Mouse (Mus musculus) stomach, embryonic 14.5 days (tissue): ENCODE results near the gene Eif2ak1. TPM values are rescaled to one million over a fixed set of nuclear protein-coding genes. Genes with fewer than 3 reads are reported as not detected.
A peak's percentile ranks its signal among the peaks of the same experiment; 100 is the strongest.

ENCODE experiments used
- ATAC-seq: fragments of 200-750 bp; cut with Nextera tagmentation; 2 replicates; pipeline ENCODE4 v1.8.0; 2017; ENCODE audit warnings: low read depth, moderate TSS enrichment; ENCODE audit not compliant: insufficient number of reproducible peaks, insufficient read depth, low FRiP score
- H3K27ac ChIP-seq: fragments of 300-500 bp; sonication (generic); 2 replicates; pipeline ENCODE4 v1.5.1; 2014; ENCODE audit warnings: mild to moderate bottlenecking, low read length, moderate library complexity, mixed read lengths
- H3K27me3 ChIP-seq: fragments of 300-500 bp; sonication (generic); 2 replicates; pipeline ENCODE4 v1.6.1; 2014; ENCODE audit warnings: low read length, control low read depth, mixed read lengths; ENCODE audit not compliant: control insufficient read depth, insufficient read depth
- H3K36me3 ChIP-seq: fragments of 300-500 bp; sonication (generic); 2 replicates; pipeline ENCODE4 v1.6.1; 2014; ENCODE audit warnings: mild to moderate bottlenecking, control low read depth, low read length, moderate library complexity, mixed read lengths; ENCODE audit not compliant: control insufficient read depth, insufficient read depth
- H3K4me1 ChIP-seq: fragments of 300-500 bp; sonication (generic); 2 replicates; pipeline ENCODE4 v1.6.1; 2014; ENCODE audit warnings: low read length, control low read depth, mixed read lengths; ENCODE audit not compliant: control insufficient read depth, insufficient read depth
- H3K4me2 ChIP-seq: fragments of 300-500 bp; sonication (generic); replicated peaks from 2 replicates; pipeline ENCODE4 v1.6.1; 2014; ENCODE audit warnings: low read depth, low read length, control low read depth
- H3K4me3 ChIP-seq: fragments of 300-500 bp; sonication (generic); 2 replicates; pipeline ENCODE4 v1.5.1; 2014; ENCODE audit warnings: low read depth, low read length, control low read depth
- H3K9ac ChIP-seq: fragments of 300-500 bp; sonication (generic); replicated peaks from 2 replicates; pipeline ENCODE4 v1.6.1; 2014; ENCODE audit warnings: low read depth, mild to moderate bottlenecking, control low read depth, low read length, moderate library complexity, mixed read lengths
- H3K9me3 ChIP-seq: fragments of 300-500 bp; sonication (generic); 2 replicates; pipeline ENCODE4 v1.6.1; 2016; ENCODE audit warnings: low read depth, low read length, control low read depth; ENCODE audit not compliant: control insufficient read depth
- WGBS: fragments of 180-500 bp; shearing (Covaris S2); extraction: QIAGEN DNeasy Blood & Tissue Kit; methylation state at CpG from one replicate; pipeline ENCODE4 v1.1.7; 2014; 5-methylcytosine and 5-hydroxymethylcytosine counted together
- polyA plus RNA-seq: library from polyadenylated mRNA; unstranded; fragments of >200 nt; fragmentation: Nextera tagmentation; extraction: Ambion mirVana; gene quantifications from 2 replicates; pipeline ENCODE4 v1.2.1, GENCODE M21; 2014

The Eif2ak1 gene
- polyA plus RNA-seq, 1 experiment from 2014 or later: 34.4 TPM

DNA sequence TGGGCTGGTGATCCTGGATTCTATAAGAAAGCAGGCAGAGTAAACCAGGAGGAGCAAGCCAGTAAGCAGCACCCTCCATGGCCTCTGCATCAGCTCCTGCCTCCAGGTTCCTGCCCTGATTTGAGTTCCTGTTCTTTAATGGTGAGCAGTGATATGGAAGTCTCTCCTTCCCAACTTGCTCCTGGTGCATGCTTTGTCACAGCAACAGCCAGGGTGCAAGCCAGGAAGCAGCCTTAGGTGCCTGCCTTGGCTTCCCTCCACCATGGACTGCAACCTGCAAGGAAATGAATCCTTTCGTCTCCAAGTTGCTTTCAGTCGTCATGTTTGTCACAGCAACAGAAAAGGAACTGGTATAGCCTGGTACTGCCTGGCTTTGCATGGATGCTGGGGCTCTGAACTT, 3.0 kb upstream of the Eif2ak1 start:
- WGBS: 62% methylated on average over 2 of the region's 2 CpGs
- Histone ChIP-seq H3K4me1 (no peaks in the 10 kb centered on the region), H3K27me3 (no peaks in the 10 kb centered on the region), H3K9me3 (no peaks in the 10 kb centered on the region), H3K27ac (no peak overlapping the region), H3K9ac (no peak overlapping the region), H3K36me3 (no peaks in the 10 kb centered on the region), H3K4me3 (no peak overlapping the region), H3K4me2 (no peak overlapping the region)
- no peak for ATAC-seq

DNA sequence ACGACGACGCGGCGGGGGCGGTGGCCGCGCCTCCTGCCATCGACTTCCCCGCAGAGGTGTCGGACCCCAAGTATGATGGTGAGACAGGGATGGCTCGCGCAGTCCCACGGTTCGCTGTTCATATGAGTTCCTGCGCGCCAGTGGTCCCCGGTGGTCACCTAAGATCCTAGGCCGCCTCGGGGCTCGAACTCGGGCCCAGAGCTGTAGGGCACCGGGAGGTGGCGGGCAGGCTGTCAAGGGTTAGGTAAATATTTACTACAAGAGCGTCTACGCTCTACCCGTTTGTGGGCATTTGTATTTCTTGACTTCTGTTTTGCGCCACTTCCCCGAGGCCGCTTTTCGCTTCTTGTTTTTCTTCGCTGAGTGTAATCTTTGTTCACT, 333 bp downstream of the Eif2ak1 start:
- H3K36me3 ChIP-seq: no peaks in the 10 kb centered on the region
- no peak overlapping the region for H3K27ac ChIP-seq
- no peaks in the 10 kb centered on the region for H3K9me3 ChIP-seq
- H3K27me3 ChIP-seq: no peaks in the 10 kb centered on the region
- WGBS: under 1% methylated on average over 32 of the region's 32 CpGs
- H3K4me3 ChIP-seq: peak overlapping the region; percentile 78
- H3K4me2 ChIP-seq: peak overlapping the region; percentile 50
- H3K9ac ChIP-seq: peak overlapping the region; percentile 74
- peak; percentile 62; the same call in 1 of the 2 replicates for ATAC-seq
- H3K4me1 ChIP-seq: no peaks in the 10 kb centered on the region

DNA sequence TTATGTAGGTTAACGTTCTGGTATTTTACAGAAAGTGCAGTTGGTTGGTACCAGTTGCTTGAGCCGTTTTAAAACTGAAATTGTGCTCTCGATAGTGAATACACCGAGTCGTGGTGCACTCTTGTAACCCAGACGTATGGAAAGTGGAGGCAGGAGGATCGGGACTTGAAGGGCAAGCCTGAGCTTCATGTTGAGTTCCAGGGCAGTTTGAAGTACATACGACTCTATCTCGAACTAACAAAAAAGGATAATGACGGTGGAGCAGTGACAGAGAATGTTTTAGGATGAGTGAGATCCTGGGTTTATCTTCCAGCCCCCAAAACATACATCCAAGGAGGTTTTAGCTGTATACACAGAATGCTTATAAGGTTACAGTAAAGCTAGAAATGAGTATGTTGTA, 873 bp downstream of the Eif2ak1 start:
- 9% methylated on average over 10 of the region's 10 CpGs for WGBS

DNA sequence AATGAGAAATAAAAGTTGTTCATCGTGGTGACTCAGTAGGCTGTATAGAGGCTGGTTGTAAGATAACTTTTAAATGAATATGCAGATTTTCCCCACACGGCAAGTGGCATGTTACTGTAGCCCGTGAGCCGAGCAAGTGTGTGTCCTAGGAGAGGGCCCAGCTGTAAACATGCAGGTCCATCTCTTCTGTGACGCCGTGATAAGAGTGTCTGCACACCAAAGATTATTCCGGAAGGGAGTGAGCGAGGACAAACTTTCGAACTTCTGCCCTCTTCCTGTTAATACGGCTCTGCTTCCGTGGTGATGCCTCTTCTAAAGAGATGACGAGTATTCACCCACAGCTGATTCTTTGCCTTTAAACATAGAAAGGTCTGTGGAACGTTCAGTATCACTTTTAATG, 1.4 kb downstream of the Eif2ak1 start:
- no peaks in the 10 kb centered on the region for H3K4me1 ChIP-seq
- H3K9me3 ChIP-seq: no peaks in the 10 kb centered on the region
- no peak overlapping the region for H3K27ac ChIP-seq
- WGBS: 75% methylated on average over 13 of the region's 13 CpGs
- H3K9ac ChIP-seq: no peak overlapping the region
- peak overlapping the region; percentile 50 for H3K4me2 ChIP-seq
- peak; percentile 56; the same call in 1 of the 2 replicates for ATAC-seq
- no peaks in the 10 kb centered on the region for H3K36me3 ChIP-seq
- no peak overlapping the region for H3K4me3 ChIP-seq
- no peaks in the 10 kb centered on the region for H3K27me3 ChIP-seq

More for the DNA sequence above, 873 bp downstream of the Eif2ak1 start:
- Histone ChIP-seq H3K4me3 (peak overlapping the region; percentile 78), H3K4me2 (peak overlapping the region; percentile 50), H3K27ac (no peak overlapping the region), H3K4me1 (no peaks in the 10 kb centered on the region), H3K27me3 (no peaks in the 10 kb centered on the region), H3K9ac (peak overlapping the region; percentile 74), H3K36me3 (no peaks in the 10 kb centered on the region), H3K9me3 (no peaks in the 10 kb centered on the region)
- no peak for ATAC-seq

DNA sequence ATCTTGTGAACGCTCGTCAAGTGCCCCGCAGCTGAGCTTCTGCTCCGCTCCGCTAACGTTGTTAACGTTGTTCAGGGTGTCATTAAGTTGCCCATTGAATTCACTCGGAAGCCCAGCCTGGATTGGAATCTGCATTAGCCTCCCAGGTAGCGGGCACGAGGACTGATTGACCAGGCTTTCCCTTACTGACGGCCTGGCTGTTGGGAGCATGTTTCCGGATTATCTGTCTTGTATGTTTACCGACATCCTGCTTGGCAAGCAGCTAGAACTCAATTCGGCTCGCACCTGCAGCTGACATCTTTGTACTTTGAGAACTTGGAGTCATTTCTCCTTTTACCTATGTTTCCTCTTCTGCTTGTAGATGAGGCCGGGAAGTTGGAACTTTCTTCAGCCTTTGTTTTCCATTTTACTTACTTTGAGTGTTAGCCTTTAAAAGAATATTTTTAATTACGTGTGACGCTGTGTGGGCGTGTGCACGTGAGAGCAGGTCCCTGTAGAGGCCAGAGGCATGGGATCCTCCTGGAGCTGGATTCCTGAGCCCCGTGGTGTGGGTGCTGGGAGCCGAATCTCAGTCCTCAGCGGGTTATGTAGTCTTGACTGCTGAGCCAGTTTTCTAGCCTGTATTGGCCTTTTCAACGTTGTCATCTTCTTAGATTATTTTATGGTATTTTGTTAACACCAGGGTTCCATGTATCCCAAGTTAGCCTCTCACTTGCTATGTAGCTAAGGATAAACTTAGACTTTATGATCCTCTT, 2.5 kb downstream of the Eif2ak1 start:
- Histone ChIP-seq H3K36me3 (no peaks in the 10 kb centered on the region), H3K4me3 (no peak overlapping the region), H3K4me2 (no peak overlapping the region), H3K27me3 (no peaks in the 10 kb centered on the region), H3K9me3 (no peaks in the 10 kb centered on the region), H3K27ac (no peak overlapping the region), H3K9ac (no peak overlapping the region), H3K4me1 (no peaks in the 10 kb centered on the region)
- WGBS: 87% methylated on average over 24 of the region's 24 CpGs
- no peak for ATAC-seq

DNA sequence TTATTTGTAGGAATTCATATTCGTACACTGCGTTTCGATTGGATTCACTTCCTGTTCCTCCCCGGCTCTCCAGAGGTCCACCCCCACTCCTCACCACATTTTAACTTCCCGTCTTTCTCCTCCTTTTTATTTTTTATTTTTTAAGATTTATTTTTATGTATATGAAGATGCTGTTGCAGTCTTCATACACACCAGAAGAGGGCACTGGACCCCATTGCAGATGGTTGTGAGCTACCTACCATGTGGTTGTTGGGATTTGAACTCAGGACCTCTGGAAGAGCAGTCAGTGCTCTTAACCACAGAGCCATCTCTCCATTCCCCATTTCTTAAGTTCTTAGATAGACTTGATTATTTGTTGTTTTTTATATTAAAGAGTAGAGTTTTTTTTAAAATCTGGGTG, 3.2 kb downstream of the Eif2ak1 start:
- Histone ChIP-seq H3K4me1 (no peaks in the 10 kb centered on the region), H3K4me3 (no peak overlapping the region), H3K9me3 (no peaks in the 10 kb centered on the region), H3K27me3 (no peaks in the 10 kb centered on the region), H3K9ac (no peak overlapping the region), H3K4me2 (no peak overlapping the region), H3K27ac (no peak overlapping the region), H3K36me3 (no peaks in the 10 kb centered on the region)
- WGBS: 92% methylated on average over 5 of the region's 5 CpGs
- ATAC-seq: no peak

DNA sequence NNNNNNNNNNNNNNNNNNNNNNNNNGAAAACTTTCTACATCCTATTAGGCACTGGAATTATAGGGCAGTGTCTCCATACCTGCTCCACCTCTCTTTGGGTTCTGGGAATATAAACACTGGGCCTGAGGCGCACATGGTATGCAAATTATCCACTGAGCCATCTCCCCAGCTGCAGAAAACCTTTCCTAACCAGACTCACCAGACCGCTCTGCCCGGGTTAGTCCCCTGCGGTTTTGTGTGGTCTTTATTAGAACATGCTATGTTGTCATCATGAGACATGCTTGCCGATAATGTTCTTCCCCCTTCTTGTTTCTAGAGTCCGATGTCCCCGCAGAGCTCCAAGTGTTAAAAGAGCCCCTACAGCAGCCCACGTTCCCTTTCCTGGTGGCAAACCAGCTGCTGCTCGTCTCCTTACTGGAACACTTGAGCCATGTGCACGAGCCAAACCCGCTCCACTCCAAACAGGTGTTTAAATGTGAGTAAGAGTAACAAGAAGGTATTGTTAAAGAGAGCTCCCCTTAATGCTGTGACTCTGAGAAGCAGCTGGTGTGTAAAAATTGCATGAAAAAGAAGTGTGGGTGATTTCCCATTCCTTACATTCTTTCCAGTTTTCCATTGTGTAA, 54.1 kb downstream of the Eif2ak1 start:
- H3K4me2 ChIP-seq: no peak overlapping the region
- 81% methylated on average over 11 of the region's 11 CpGs for WGBS

DNA sequence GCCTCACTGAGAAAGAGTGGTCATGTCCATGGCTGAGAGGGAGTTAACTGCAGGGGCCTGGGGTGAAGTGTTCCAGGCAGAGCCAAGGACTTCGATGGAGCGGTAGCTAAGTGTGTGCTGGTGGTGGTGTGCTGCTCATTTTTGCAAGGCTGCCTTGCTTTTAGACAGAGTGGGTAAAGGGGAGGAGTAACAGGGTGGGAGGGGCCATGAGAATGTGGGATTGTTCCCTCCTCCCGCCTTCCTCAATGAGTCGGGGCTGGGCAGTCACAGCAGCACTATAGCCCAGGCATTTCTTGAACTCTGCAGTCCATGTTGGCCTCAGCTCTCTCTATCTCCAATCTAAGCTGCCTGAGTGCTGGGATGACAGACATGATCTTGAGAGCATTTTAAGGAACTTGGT, 57.0 kb downstream of the Eif2ak1 start:
- H3K4me2 ChIP-seq: no peak overlapping the region

More for the DNA sequence above, 54.1 kb downstream of the Eif2ak1 start:
- no peak overlapping the region for H3K4me3 ChIP-seq
- H3K27me3 ChIP-seq: no peaks in the 10 kb centered on the region
- no peak overlapping the region for H3K9ac ChIP-seq
- H3K9me3 ChIP-seq: no peaks in the 10 kb centered on the region
- H3K36me3 ChIP-seq: peaks cover 26% of the 10 kb centered on the region
- no peak for ATAC-seq
- H3K4me1 ChIP-seq: no peaks in the 10 kb centered on the region
- H3K27ac ChIP-seq: no peak overlapping the region

More for the DNA sequence above, 57.0 kb downstream of the Eif2ak1 start:
- no peaks in the 10 kb centered on the region for H3K27me3 ChIP-seq
- H3K4me1 ChIP-seq: no peaks in the 10 kb centered on the region
- peaks cover 38% of the 10 kb centered on the region for H3K36me3 ChIP-seq
- H3K9me3 ChIP-seq: no peaks in the 10 kb centered on the region
- no peak overlapping the region for H3K4me3 ChIP-seq
- no peak overlapping the region for H3K9ac ChIP-seq
- WGBS: 69% methylated on average over 4 of the region's 4 CpGs
- no peak for ATAC-seq
- no peak overlapping the region for H3K27ac ChIP-seq
